Mouse (Mus musculus) G1E (cell line): ENCODE measurements around the gene C1qtnf9.

Experiments used
- CTCF ChIP-seq: IDR thresholded peaks from 2 replicates; pipeline ENCODE4 v1.5.1; 2012; ENCODE audit warnings: low read depth, low read length, inconsistent platforms, mixed read lengths
- GATA1 ChIP-seq: IDR thresholded peaks from 2 replicates; pipeline ENCODE4 v1.6.1; 2012; ENCODE audit warnings: borderline replicate concordance, low read length, inconsistent platforms, mixed read lengths
- GATA2 ChIP-seq: IDR thresholded peaks from 2 replicates; pipeline ENCODE4 v1.6.1; 2012; ENCODE audit warnings: low read depth, low read length, inconsistent platforms, borderline replicate concordance

- TF ChIP-seq GATA1 (no peak), CTCF (no peak), GATA2 (no peak)
Measured at GRCm38 (mm10) chr14:60745201-60745600, 22.7 kb upstream of the C1qtnf9 start.
